Mouse (Mus musculus): ENCODE measurements around the gene Clcnka.

DNA sequence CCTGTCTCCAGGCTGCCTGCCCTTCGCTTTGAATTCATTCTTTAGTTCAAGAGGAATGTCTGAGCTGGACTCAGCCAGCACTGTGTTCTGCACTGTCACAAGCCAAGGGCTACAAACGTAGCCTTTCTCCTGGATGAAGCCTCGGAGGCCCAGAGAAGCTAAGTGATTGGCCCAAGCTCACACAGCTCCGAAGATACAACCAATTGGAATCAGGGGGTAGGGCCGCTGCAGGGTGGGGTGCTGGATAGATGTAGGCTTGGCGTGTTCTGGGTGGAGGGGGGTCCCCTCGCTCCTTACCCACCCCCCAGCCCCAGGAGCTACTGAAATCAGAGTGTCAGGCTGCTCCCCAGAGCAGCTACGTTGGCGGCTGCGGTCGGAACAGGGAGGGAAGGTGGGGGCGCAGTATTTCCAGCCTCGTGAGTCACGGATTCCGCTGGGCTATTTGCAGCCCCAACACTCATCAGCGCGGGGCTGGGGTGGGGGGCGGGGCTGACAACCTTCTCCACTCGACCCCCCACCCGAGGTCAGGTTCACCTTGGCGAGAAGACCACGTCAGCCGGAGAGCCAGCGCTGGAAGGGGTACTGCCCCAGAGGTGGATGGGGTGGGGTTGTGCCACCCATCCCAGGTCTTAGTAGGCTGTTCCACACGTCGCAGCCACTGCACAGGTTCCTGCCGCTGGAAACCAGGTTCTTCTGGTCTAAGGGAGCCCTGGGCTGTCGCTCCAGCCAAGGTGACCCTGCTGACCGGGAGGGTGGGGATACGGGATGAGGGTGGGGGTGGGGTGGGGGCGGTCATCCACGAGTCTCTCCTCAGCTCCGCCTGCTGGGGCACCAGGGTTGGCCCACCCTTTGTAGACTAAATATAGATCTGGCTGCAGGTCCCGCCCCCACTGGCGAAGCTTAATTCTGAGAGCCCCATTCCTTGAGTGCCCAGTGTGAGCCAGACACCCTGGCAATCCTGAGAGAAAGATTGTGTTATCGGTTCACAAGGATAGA is 27.3 kb upstream of the Clcnka start:
- no peak for TF ChIP-seq CTCF (IDR thresholded peaks at IDR 0.05; ENCODE audit: borderline replicate concordance, control insufficient read depth, extremely low read depth, insufficient read depth, low read length, poor library complexity)
- no peak for TF ChIP-seq POLR2A (IDR thresholded peaks at IDR 0.05; ENCODE audit: control insufficient read depth, extremely low read depth, insufficient read depth, low read length, poor library complexity)
